Mouse (Mus musculus) forebrain, embryonic 11.5 days (tissue): ENCODE measurements around the gene Slc2a9. TPM values are rescaled to one million over a fixed set of nuclear protein-coding genes. Genes with fewer than 3 reads are reported as not detected.

Experiments used
- polyA plus RNA-seq: library from polyadenylated mRNA; unstranded; fragments of >200 nt; fragmentation: Nextera tagmentation; extraction: Ambion mirVana; gene quantifications from 2 replicates; pipeline ENCODE4 v1.2.1, GENCODE M21; 2014

Slc2a9 gene
- polyA plus RNA-seq, 1 experiment from 2014 or later, result 0.37 TPM

Other genes with a start within 250 kb of the Slc2a9 start
- gene Tmem128, start 243.0 kb downstream of the Slc2a9 start, polyA plus RNA-seq, result 82.6 and 100 TPM in 2 replicates
- not detected in 2 replicates for gene Otop1, start 227.2 kb downstream of the Slc2a9 start, polyA plus RNA-seq
- not detected in 2 replicates for gene Drd5, start 183.8 kb downstream of the Slc2a9 start, polyA plus RNA-seq
- 157 and 174 TPM in 2 replicates for gene Wdr1, start 60.1 kb upstream of the Slc2a9 start, polyA plus RNA-seq
- 40.9 and 41.4 TPM in 2 replicates for gene Zfp518b, start 181.7 kb upstream of the Slc2a9 start, polyA plus RNA-seq